Mouse (Mus musculus) brain, embryonic 14.5 days (tissue): ENCODE results near the gene Stard9.

Experiments used
- CTCF ChIP-seq: fragments of 200-500 bp; IDR thresholded peaks from 2 replicates; pipeline ENCODE4 v1.5.1; 2012; ENCODE audit warnings: inconsistent platforms, mild to moderate bottlenecking, moderate library complexity, borderline replicate concordance; ENCODE audit not compliant: insufficient read depth, insufficient read length; ENCODE audit errors: extremely low read depth
- POLR2A ChIP-seq: fragments of 200-500 bp; IDR thresholded peaks from 2 replicates; pipeline ENCODE4 v1.6.1; 2012; ENCODE audit warnings: mild to moderate bottlenecking, inconsistent platforms, borderline replicate concordance; ENCODE audit not compliant: poor library complexity, insufficient read depth, insufficient read length, severe bottlenecking; ENCODE audit errors: extremely low read depth

DNA sequence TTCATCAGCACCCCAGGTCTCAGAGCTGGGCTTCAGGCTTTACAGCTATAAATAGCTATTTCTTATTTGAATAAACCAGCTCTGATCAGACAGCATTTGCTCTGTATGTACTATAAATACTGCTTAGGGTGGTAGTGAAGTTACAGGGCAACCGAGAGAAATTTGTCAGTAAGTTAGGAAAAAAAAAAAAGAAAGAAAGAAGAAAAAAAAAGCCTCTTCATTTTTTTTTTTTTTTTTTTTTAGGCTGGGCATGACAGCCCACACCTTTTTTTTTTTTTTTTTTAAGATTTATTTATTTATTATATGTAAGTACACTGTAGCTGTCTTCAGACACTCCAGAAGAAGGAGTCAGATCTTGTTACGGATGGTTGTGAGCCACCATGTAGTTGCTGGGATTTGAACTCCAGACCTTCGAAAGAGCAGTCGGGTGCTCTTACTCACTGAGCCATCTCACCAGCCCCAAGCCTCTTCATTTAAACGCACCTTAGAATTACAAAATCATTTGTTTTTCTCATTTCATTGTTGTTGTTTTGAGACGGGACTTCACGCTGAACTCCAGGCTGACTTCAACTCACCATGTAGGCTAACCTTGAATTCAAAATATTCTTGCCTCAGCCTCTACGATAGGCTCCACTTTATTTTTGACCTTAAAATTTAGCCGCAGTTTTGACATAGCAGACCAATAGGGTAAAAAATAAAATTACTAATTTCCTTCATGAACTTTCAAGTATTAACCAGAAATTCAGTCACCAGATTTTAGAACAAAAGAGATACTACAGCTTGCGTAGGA is 650 bp upstream of the Stard9 start:
- TF ChIP-seq CTCF (no peak), POLR2A (no peak)
